ENCODE assay signal across 8 mouse cellular contexts in the genomic region with DNA sequence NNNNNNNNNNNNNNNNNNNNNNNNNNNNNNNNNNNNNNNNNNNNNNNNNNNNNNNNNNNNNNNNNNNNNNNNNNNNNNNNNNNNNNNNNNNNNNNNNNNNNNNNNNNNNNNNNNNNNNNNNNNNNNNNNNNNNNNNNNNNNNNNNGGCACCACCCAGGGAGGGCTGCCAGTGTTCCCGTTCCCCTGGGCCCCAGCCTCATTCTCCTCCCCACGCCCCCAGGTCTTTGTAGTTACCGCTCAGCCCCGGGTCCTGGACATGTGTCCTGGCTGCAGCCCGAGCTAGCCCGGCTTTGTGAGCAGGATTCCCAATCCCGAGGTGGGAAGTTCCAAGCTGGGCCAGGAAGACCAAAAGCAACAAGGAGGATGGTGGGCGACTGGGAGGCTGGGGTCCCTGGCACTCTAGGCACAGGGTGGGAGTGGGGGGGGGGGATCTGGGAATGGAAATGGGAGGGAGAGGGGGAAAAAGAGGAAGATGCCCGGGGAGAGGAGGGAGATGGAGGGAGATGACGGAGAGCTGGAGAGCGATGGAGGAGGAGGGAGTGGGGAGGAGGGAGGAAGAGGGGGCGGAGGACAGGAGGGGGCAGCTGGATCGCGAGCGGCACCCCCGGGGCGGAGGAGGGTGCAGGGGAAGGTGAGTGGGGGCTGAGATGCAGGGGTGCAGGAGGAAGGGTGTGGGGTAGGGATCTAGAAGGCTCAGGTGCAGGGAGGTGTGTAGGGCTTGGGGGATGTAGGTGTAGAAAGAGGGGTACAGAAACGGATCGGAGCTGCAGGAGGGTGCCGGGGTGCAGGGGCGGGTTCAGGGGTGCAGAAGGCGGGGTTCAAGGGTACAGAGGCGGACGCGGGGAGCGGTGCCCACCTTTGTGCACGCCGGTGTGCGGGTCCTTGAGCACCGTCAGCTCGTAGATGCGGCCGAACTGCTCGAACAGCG. TPM values are rescaled to one million over a fixed set of nuclear protein-coding genes. Genes with fewer than 3 reads are reported as not detected.
A peak's percentile ranks its signal among the peaks of the same experiment; 100 is the strongest.
DNase-seq lines count a peak whose midpoint lies in the region; ATAC-seq and TF ChIP-seq lines count a peak whose summit lies in the region.

No protein-coding gene starts in this region.

- H3K4me2 ChIP-seq in heart, embryonic 15.5 days = peak overlapping the region; percentile 94
- peak overlapping the region; percentile 65 for H3K4me2 ChIP-seq in forebrain, embryonic 12.5 days
- peak overlapping the region; percentile 70 for H3K4me2 ChIP-seq in liver, embryonic 13.5 days

- H3K9ac ChIP-seq in heart, embryonic 15.5 days = peak overlapping the region; percentile 55
- H3K9ac ChIP-seq in forebrain, embryonic 12.5 days = peak overlapping the region; percentile 79
- peak overlapping the region; percentile 41; the same call in 1 of the 2 replicates for H3K9ac ChIP-seq in liver, embryonic 13.5 days

- intact Hi-C loops in heart, postnatal 25 days (cut with DNase I) = no loop called here

- DNase-seq in heart, postnatal 25 days (ENCODE audit: low spot score) = no peak
- DNase-seq in G1E (ENCODE audit: low spot score) = no peak
- DNase-seq in liver, embryonic 13.5 days = no peak
- DNase-seq in spleen, postnatal 10 days (ENCODE audit: low spot score in 2 of 2) = no peak
- DNase-seq in layer of hippocampus, adult 18-20 months (ENCODE audit: low spot score in 2 of 2) = no peak
- no peak for DNase-seq in adrenal gland, adult 8-10 months

- H3K4me1 ChIP-seq in heart, embryonic 15.5 days (replicated peaks) = peaks cover 12% of the 10 kb centered on the region
- H3K4me1 ChIP-seq in G1E (ENCODE audit: insufficient read depth, low read depth, low read length) = peaks cover 32% of the 10 kb centered on the region
- H3K4me1 ChIP-seq in forebrain, embryonic 12.5 days = peaks cover 49% of the 10 kb centered on the region
- H3K4me1 ChIP-seq in liver, embryonic 13.5 days (replicated peaks) = peaks cover 15% of the 10 kb centered on the region

- no peak for TF ChIP-seq CTCF in G1E (IDR thresholded peaks at IDR 0.05; ENCODE audit: low read depth, low read length)

- H3K9me3 ChIP-seq in heart, embryonic 15.5 days (replicated peaks) = no peaks in the 10 kb centered on the region
- H3K9me3 ChIP-seq in G1E (replicated peaks) = no peaks in the 10 kb centered on the region
- H3K9me3 ChIP-seq in forebrain, embryonic 12.5 days = no peaks in the 10 kb centered on the region
- no peaks in the 10 kb centered on the region for H3K9me3 ChIP-seq in liver, embryonic 13.5 days (replicated peaks)

- H3K27me3 ChIP-seq in heart, embryonic 15.5 days = peaks cover 54% of the 10 kb centered on the region
- H3K27me3 ChIP-seq in G1E (ENCODE audit: insufficient read depth, low read length) = peaks cover 39% of the 10 kb centered on the region
- peaks cover 44% of the 10 kb centered on the region for H3K27me3 ChIP-seq in forebrain, embryonic 12.5 days
- H3K27me3 ChIP-seq in liver, embryonic 13.5 days = peaks cover 57% of the 10 kb centered on the region

- peak overlapping the region; percentile 54 for H3K4me3 ChIP-seq in heart, embryonic 15.5 days
- H3K4me3 ChIP-seq in G1E (ENCODE audit: low read depth, low read length) = peak overlapping the region; percentile 68; the same call in 1 of the 2 replicates
- H3K4me3 ChIP-seq in forebrain, embryonic 12.5 days (replicated peaks) = peak overlapping the region; percentile 62
- H3K4me3 ChIP-seq in liver, embryonic 13.5 days (replicated peaks) = peak overlapping the region; percentile 44

- 0 out of 2 replicates have a peak, but pooled peaks cover 5% of the 10 kb centered on the region for H3K36me3 ChIP-seq in heart, embryonic 15.5 days
- peaks cover 20% of the 10 kb centered on the region for H3K36me3 ChIP-seq in G1E (replicated peaks)
- peaks cover 10% of the 10 kb centered on the region for H3K36me3 ChIP-seq in forebrain, embryonic 12.5 days (replicated peaks)
- peaks cover 9% of the 10 kb centered on the region for H3K36me3 ChIP-seq in liver, embryonic 13.5 days

- ATAC-seq in heart, embryonic 15.5 days (replicated peaks; ENCODE audit: insufficient number of reproducible peaks, insufficient read depth, low FRiP score, low read depth) = no peak; the same call in 1 of the 2 replicates
- no peak for ATAC-seq in G1E (ENCODE audit: extremely low read depth, insufficient number of reproducible peaks, low FRiP score, poor library complexity, severe bottlenecking)
- ATAC-seq in forebrain, embryonic 12.5 days (ENCODE audit: low FRiP score) = peak; percentile 12
- ATAC-seq in liver, embryonic 13.5 days (ENCODE audit: low read depth) = 0 out of 2 replicates have a peak, but pooled peaks have one; percentile 3

- H3K27ac ChIP-seq in heart, embryonic 15.5 days = no peak overlapping the region
- H3K27ac ChIP-seq in forebrain, embryonic 12.5 days = peak overlapping the region; percentile 70
- H3K27ac ChIP-seq in liver, embryonic 13.5 days = no peak overlapping the region

- 7% methylated on average over 34 of the region's 35 CpGs for WGBS in heart, embryonic 15.5 days
- WGBS in forebrain, embryonic 12.5 days = 2% methylated on average over 32 of the region's 35 CpGs
- 8% methylated on average over 35 of the region's 35 CpGs for WGBS in liver, embryonic 13.5 days (ENCODE audit: insufficient replicate concordance)

RNA-seq across cellular contexts. Expression of a gene that starts 0.6 kb away (rescaled TPM):
- polyA plus RNA-seq in heart, embryonic 15.5 days (2015; fragmentation: Nextera tagmentation; extraction: Ambion mirVana) = 0.08 and 0.41 TPM in 2 replicates
- total RNA-seq in heart, postnatal 25 days (2021) = under 1 TPM; 0.17 to 0.47 TPM
- total RNA-seq in G1E (2014; fragmentation: Nextera tagmentation) (not detected in 2 replicates), G1E (2017) (0.05 and 0.06 TPM in 2 replicates)
- 0.05 and 0.09 TPM in 2 replicates for polyA plus RNA-seq in G1E (2012)
- 37.1 and 42.4 TPM in 2 replicates for polyA plus RNA-seq in forebrain, embryonic 12.5 days (2016; fragmentation: Nextera tagmentation; extraction: Ambion mirVana)
- polyA plus RNA-seq in liver, embryonic 13.5 days (2015; fragmentation: Nextera tagmentation; extraction: Ambion mirVana) = 0.13 and 0.15 TPM in 2 replicates
- total RNA-seq in layer of hippocampus, adult 18-20 months (2021) = 100 to 1,000 TPM; 268 TPM
- total RNA-seq in adrenal gland, adult 8-10 months (2022) = 1 to 10 TPM in 3 of 4 experiments, under 1 TPM in 1; 0.17 to 2.5 (median 1.7) TPM

RNA-seq across cellular contexts. Expression of a gene that starts 14.3 kb away (rescaled TPM):
- 43.6 and 63.4 TPM in 2 replicates for polyA plus RNA-seq in heart, embryonic 15.5 days (2015; fragmentation: Nextera tagmentation; extraction: Ambion mirVana)
- 10 to 100 TPM; 65.3 to 65.6 TPM for total RNA-seq in heart, postnatal 25 days (2021)
- total RNA-seq in G1E (2014; fragmentation: Nextera tagmentation) (58.2 and 72.3 TPM in 2 replicates), G1E (2017) (35.5 and 50.1 TPM in 2 replicates)
- polyA plus RNA-seq in G1E (2012) = 154 and 179 TPM in 2 replicates
- polyA plus RNA-seq in forebrain, embryonic 12.5 days (2016; fragmentation: Nextera tagmentation; extraction: Ambion mirVana) = 65.8 and 66.6 TPM in 2 replicates
- polyA plus RNA-seq in liver, embryonic 13.5 days (2015; fragmentation: Nextera tagmentation; extraction: Ambion mirVana) = 41.5 TPM in 2 replicates
- total RNA-seq in layer of hippocampus, adult 18-20 months (2021) = 10 to 100 TPM; 77.5 to 87.4 TPM
- total RNA-seq in adrenal gland, adult 8-10 months (2022) = 100 to 1,000 TPM; 115 to 136 (median 123) TPM

RNA-seq across cellular contexts. Expression of a gene that starts 18.1 kb away (rescaled TPM):
- polyA plus RNA-seq in heart, embryonic 15.5 days (2015; fragmentation: Nextera tagmentation; extraction: Ambion mirVana) = 0.47 and 1.5 TPM in 2 replicates
- 1 to 10 TPM; 1.0 to 1.1 TPM for total RNA-seq in heart, postnatal 25 days (2021)
- total RNA-seq in G1E (2014; fragmentation: Nextera tagmentation) (not detected in 2 replicates), G1E (2017) (1.6 and 1.9 TPM in 2 replicates)
- 0.75 and 1.00 TPM in 2 replicates for polyA plus RNA-seq in G1E (2012)
- 0.21 and 0.49 TPM in 2 replicates for polyA plus RNA-seq in forebrain, embryonic 12.5 days (2016; fragmentation: Nextera tagmentation; extraction: Ambion mirVana)
- 2.3 and 2.4 TPM in 2 replicates for polyA plus RNA-seq in liver, embryonic 13.5 days (2015; fragmentation: Nextera tagmentation; extraction: Ambion mirVana)
- total RNA-seq in layer of hippocampus, adult 18-20 months (2021) = under 1 TPM; 0.53 to 0.94 TPM
- total RNA-seq in adrenal gland, adult 8-10 months (2022) = 1 to 10 TPM in 2 of 4 experiments, under 1 TPM in 2; 0.56 to 1.7 (median 0.92) TPM

RNA-seq across cellular contexts. Expression of a gene that starts 26.4 kb away (rescaled TPM):
- 60.9 and 71.2 TPM in 2 replicates for polyA plus RNA-seq in heart, embryonic 15.5 days (2015; fragmentation: Nextera tagmentation; extraction: Ambion mirVana)
- total RNA-seq in heart, postnatal 25 days (2021) = 100 to 1,000 TPM; 110 to 130 TPM
- total RNA-seq in G1E (2014; fragmentation: Nextera tagmentation) = 6.9 and 9.5 TPM in 2 replicates
- 0.52 and 0.66 TPM in 2 replicates for total RNA-seq in G1E (2017)
- 16.1 and 19.3 TPM in 2 replicates for polyA plus RNA-seq in G1E (2012)
- 15.3 and 16.3 TPM in 2 replicates for polyA plus RNA-seq in forebrain, embryonic 12.5 days (2016; fragmentation: Nextera tagmentation; extraction: Ambion mirVana)
- 9.8 and 9.9 TPM in 2 replicates for polyA plus RNA-seq in liver, embryonic 13.5 days (2015; fragmentation: Nextera tagmentation; extraction: Ambion mirVana)
- total RNA-seq in layer of hippocampus, adult 18-20 months (2021) = 10 to 100 TPM; 54.2 to 54.7 TPM
- total RNA-seq in adrenal gland, adult 8-10 months (2022) = 100 to 1,000 TPM; 113 to 191 (median 144) TPM

RNA-seq across cellular contexts. Expression of a gene that starts 42.2 kb away (rescaled TPM):
- 0.64 and 1.6 TPM in 2 replicates for polyA plus RNA-seq in heart, embryonic 15.5 days (2015; fragmentation: Nextera tagmentation; extraction: Ambion mirVana)
- total RNA-seq in heart, postnatal 25 days (2021) = 1 to 10 TPM in 1 of 2 experiments, under 1 TPM in 1; 0.81 to 1.0 TPM
- total RNA-seq in G1E (2014; fragmentation: Nextera tagmentation) = 20.9 and 22.5 TPM in 2 replicates
- total RNA-seq in G1E (2017) = 20.1 and 21.5 TPM in 2 replicates
- polyA plus RNA-seq in G1E (2012) = 16.5 TPM in 2 replicates
- 0.49 and 0.92 TPM in 2 replicates for polyA plus RNA-seq in forebrain, embryonic 12.5 days (2016; fragmentation: Nextera tagmentation; extraction: Ambion mirVana)
- 7.2 and 7.5 TPM in 2 replicates for polyA plus RNA-seq in liver, embryonic 13.5 days (2015; fragmentation: Nextera tagmentation; extraction: Ambion mirVana)
- 1 to 10 TPM; 3.9 to 4.4 TPM for total RNA-seq in layer of hippocampus, adult 18-20 months (2021)
- total RNA-seq in adrenal gland, adult 8-10 months (2022) = 1 to 10 TPM in 3 of 4 experiments, under 1 TPM in 1; 0.70 to 2.2 (median 1.6) TPM

Comparison
In these comparisons a context has a peak if more than half of its experiments do, and no peak if none do; other contexts are left out.
1. ATAC-seq: peak in forebrain, embryonic 12.5 days (single experiment) and liver, embryonic 13.5 days (single experiment); none in heart, embryonic 15.5 days (single experiment) and G1E (single experiment).
2. RNA of a gene that starts 0.6 kb away (total RNA-seq): 268 TPM in layer of hippocampus, adult 18-20 months; 0.17 to 2.5 TPM in adrenal gland, adult 8-10 months, 0.17 to 0.47 TPM in heart, postnatal 25 days and 0.05 to 0.06 TPM in G1E; every median in the first group is over 10 times any median in the second.
3. Peak in every context shown above with its lines, with median percentiles within 50 percentile points of each other: H3K4me2 ChIP-seq, H3K4me3 ChIP-seq and H3K9ac ChIP-seq.